Mouse (Mus musculus) heart, postnatal 0 days (tissue): ENCODE data around the gene Slc44a5.

Experiments
- CTCF ChIP-seq: IDR thresholded peaks from 2 replicates; pipeline ENCODE4 v1.5.1; 2016; ENCODE audit warnings: antibody characterized with exemption, control low read depth, low read depth
- EP300 ChIP-seq: IDR thresholded peaks from 2 replicates; pipeline ENCODE4 v1.6.1; 2016; ENCODE audit warnings: antibody characterized with exemption, low read depth

GRCm38 (mm10) chr3:153943901-153944334 lies 29.3 kb upstream of the Slc44a5 start:
- TF ChIP-seq CTCF, result no peak
- TF ChIP-seq EP300, result no peak
